Mouse (Mus musculus) heart, adult 2 months (tissue): Measurements from ENCODE around the gene Pacsin2. TPM values are rescaled to one million over a fixed set of nuclear protein-coding genes. Genes with fewer than 3 reads are reported as not detected.

Source experiments
- DNase-seq, 2 experiments: peaks; one replicate each; pipeline ENCODE4 v3.0.0; 2021
- H3K27ac ChIP-seq: fragments of 200-600 bp; 2 replicates; pipeline ENCODE4 v1.8.1; 2022
- H3K27me3 ChIP-seq: fragments of 200-500 bp; 2 replicates; pipeline ENCODE4 v1.6.1; 2012; ENCODE audit warnings: mild to moderate bottlenecking, low read length, inconsistent platforms, mixed read lengths; ENCODE audit not compliant: control insufficient read depth, insufficient read depth
- H3K36me3 ChIP-seq: fragments of 200-500 bp; 2 replicates; pipeline ENCODE4 v1.6.1; 2012; ENCODE audit warnings: low read length, inconsistent platforms; ENCODE audit not compliant: control insufficient read depth, insufficient read depth
- H3K4me1 ChIP-seq: fragments of 200-500 bp; 2 replicates; pipeline ENCODE4 v1.6.1; 2011; ENCODE audit warnings: low read length; ENCODE audit not compliant: control insufficient read depth, insufficient read depth
- H3K4me3 ChIP-seq: fragments of 200-600 bp; 2 replicates; pipeline ENCODE4 v1.8.1; 2022
- H3K79me2 ChIP-seq: fragments of 200-500 bp; replicated peaks from 2 replicates; pipeline ENCODE4 v1.6.1; 2012; ENCODE audit warnings: mild to moderate bottlenecking, inconsistent platforms, low read length, moderate library complexity, mixed read lengths; ENCODE audit not compliant: control insufficient read depth, insufficient read depth
- H3K9ac ChIP-seq: fragments of 200-500 bp; 2 replicates; pipeline ENCODE4 v1.6.1; 2012; ENCODE audit warnings: low read depth, mild to moderate bottlenecking, control low read depth, inconsistent platforms, low read length, mixed read lengths
- CTCF ChIP-seq: fragments of 200-600 bp; IDR thresholded peaks from 2 replicates; pipeline ENCODE4 v1.8.1; 2022; ENCODE audit warnings: antibody characterized with exemption, mild to moderate bottlenecking, moderate library complexity
- EP300 ChIP-seq: fragments of 200-500 bp; IDR thresholded peaks from 2 replicates; pipeline ENCODE4 v1.6.1; 2011; ENCODE audit warnings: low read depth, low read length, control low read depth; ENCODE audit not compliant: insufficient read depth
- POLR2A ChIP-seq: fragments of 200-500 bp; IDR thresholded peaks from 2 replicates; pipeline ENCODE4 v1.6.1; 2011; ENCODE audit warnings: mild to moderate bottlenecking, low read depth, low read length, control low read depth; ENCODE audit not compliant: insufficient read depth
- WGBS: fragments of 180-500 bp; shearing (Covaris S2); methylation state at CpG from one replicate; pipeline ENCODE4 v1.1.7; 2018; 5-methylcytosine and 5-hydroxymethylcytosine counted together
- intact Hi-C: fragments of 180-260 bp; cut with DNase I; formaldehyde crosslinking; loops from one replicate; pipeline ENCODE4 v1.15.1; 2025
- polyA plus RNA-seq: library from polyadenylated mRNA; depleted of rRNA; stranded (reverse); fragments of >200 nt; gene quantifications from 2 replicates; pipeline ENCODE4 v1.2.3, GENCODE M21; 2012
- total RNA-seq, 2 experiments: library from RNA; stranded (reverse); gene quantifications; 2 replicates each; pipeline ENCODE4 v1.2.3; 2021

Pacsin2 gene
- total and polyA plus RNA-seq, 3 experiments = 111 to 246 (median 200) TPM

- peak in 1 of 2 experiments; percentile 26 for DNase-seq
- intact Hi-C loops = no loop called here
Measured at GRCm38 (mm10) chr15:83483482-83483881, 19.1 kb upstream of the Pacsin2 start.

GRCm38 (mm10) chr15:83482645-83483224, 18.3 kb upstream of the Pacsin2 start:
- no peak for TF ChIP-seq EP300
- TF ChIP-seq CTCF = no peak
- no peak for TF ChIP-seq POLR2A
- no peaks in the 10 kb centered on the region for H3K27me3 ChIP-seq
- peaks cover 4% of the 10 kb centered on the region; the same call in 1 of the 2 replicates for H3K4me1 ChIP-seq
- H3K9ac ChIP-seq = no peak overlapping the region
- 80% methylated on average over 8 of the region's 8 CpGs for WGBS
- no peak overlapping the region for H3K4me3 ChIP-seq
- no peak for DNase-seq
- intact Hi-C loops = no loop called here
- no peaks in the 10 kb centered on the region for H3K36me3 ChIP-seq
- no peak overlapping the region for H3K27ac ChIP-seq
- H3K79me2 ChIP-seq = no peaks in the 10 kb centered on the region

More at GRCm38 (mm10) chr15:83483482-83483881, 19.1 kb upstream of the Pacsin2 start:
- Histone ChIP-seq H3K36me3 (no peaks in the 10 kb centered on the region), H3K27ac (no peak overlapping the region), H3K79me2 (no peaks in the 10 kb centered on the region), H3K27me3 (no peaks in the 10 kb centered on the region), H3K9ac (no peak overlapping the region), H3K4me1 (peaks cover 7% of the 10 kb centered on the region; the same call in 1 of the 2 replicates), H3K4me3 (no peak overlapping the region)
- TF ChIP-seq CTCF (peak; percentile 64), EP300 (no peak), POLR2A (no peak)
- WGBS = 47% methylated on average over 2 of the region's 2 CpGs

- Histone ChIP-seq H3K36me3 (no peaks in the 10 kb centered on the region), H3K79me2 (no peaks in the 10 kb centered on the region), H3K9ac (no peak overlapping the region), H3K4me1 (no peaks in the 10 kb centered on the region), H3K4me3 (no peak overlapping the region), H3K27me3 (no peaks in the 10 kb centered on the region), H3K27ac (no peak overlapping the region)
- intact Hi-C loops = no loop called here
- TF ChIP-seq CTCF (no peak), POLR2A (no peak), EP300 (no peak)
- 68% methylated on average over 10 of the region's 10 CpGs for WGBS
- no peak for DNase-seq
Measured at GRCm38 (mm10) chr15:83481236-83481780, 16.9 kb upstream of the Pacsin2 start.

GRCm38 (mm10) chr15:83479818-83480217, 15.4 kb upstream of the Pacsin2 start:
- no peak for DNase-seq
- Histone ChIP-seq H3K9ac (no peak overlapping the region), H3K36me3 (no peaks in the 10 kb centered on the region), H3K4me3 (no peak overlapping the region), H3K27ac (no peak overlapping the region), H3K4me1 (no peaks in the 10 kb centered on the region), H3K27me3 (no peaks in the 10 kb centered on the region), H3K79me2 (no peaks in the 10 kb centered on the region)
- intact Hi-C loops = loop anchor here (10.0 kb wide), 1 partner anchor 65 kb away; no protein-coding TSS in a partner anchor
- TF ChIP-seq POLR2A (no peak), EP300 (no peak), CTCF (no peak)
- WGBS = 92% methylated on average over 4 of the region's 4 CpGs

- peaks cover 11% of the 10 kb centered on the region for H3K4me1 ChIP-seq
- H3K27ac ChIP-seq = no peak overlapping the region
- H3K79me2 ChIP-seq = no peaks in the 10 kb centered on the region
- no peaks in the 10 kb centered on the region for H3K27me3 ChIP-seq
- 71% methylated on average over 3 of the region's 3 CpGs for WGBS
- no peak overlapping the region for H3K9ac ChIP-seq
- no peak for DNase-seq
- H3K36me3 ChIP-seq = no peaks in the 10 kb centered on the region
- intact Hi-C loops = loop anchor here (10.0 kb wide), 1 partner anchor 63 kb away; no protein-coding TSS in a partner anchor
- H3K4me3 ChIP-seq = no peak overlapping the region
- no peak for TF ChIP-seq CTCF
- no peak for TF ChIP-seq EP300
- TF ChIP-seq POLR2A = no peak
Measured at GRCm38 (mm10) chr15:83478096-83478495, 13.7 kb upstream of the Pacsin2 start.
